Mouse (Mus musculus): ENCODE data around the gene Rb1.

The Rb1 gene

GRCm38 (mm10) chr14:73148125-73148524 lies 177.5 kb downstream of the Rb1 start:
- no peak for DNase-seq (ENCODE audit: extremely low spot score)

DNA sequence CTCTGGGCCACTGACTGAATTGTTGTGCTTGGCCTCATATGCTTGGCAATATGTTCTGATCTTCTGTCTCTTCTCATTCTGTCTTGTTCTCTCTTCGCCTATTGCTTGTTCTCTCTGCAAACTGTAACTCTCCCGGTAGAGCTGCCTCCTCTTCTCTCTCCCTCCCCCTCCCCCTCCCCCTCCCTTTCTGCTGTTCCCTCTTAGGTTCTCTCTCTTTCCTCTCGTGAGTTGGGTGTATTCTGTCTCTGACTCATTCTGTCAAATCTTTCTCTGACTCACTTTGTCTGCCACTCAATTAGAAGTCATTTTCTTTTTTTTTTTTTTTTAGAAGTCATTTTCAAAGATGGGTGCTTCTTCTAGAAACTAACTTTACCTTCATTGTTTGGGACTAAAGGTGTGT lies 178.9 kb downstream of the Rb1 start:
- DNase-seq (ENCODE audit: extremely low spot score), result no peak

DNA sequence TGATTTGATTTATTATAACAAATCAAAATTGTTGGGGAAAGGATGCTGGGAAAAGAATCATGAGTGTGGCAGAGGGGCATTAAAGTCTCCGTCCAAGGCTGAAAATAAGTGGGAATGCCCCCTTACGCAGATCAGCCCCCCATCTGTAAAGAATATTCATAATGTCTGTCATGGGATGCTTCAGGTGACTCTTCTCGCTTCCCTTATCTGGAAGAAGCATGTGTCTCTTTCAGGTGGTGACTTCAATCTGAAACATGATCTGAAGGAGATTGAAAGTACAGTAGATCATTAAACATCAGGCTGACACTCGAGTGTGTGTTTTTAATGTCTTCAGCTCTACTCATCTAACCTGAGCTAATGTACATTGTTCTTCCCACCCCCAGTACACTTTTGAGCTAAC lies 180.1 kb downstream of the Rb1 start:
- DNase-seq (ENCODE audit: extremely low spot score), result no peak

DNA sequence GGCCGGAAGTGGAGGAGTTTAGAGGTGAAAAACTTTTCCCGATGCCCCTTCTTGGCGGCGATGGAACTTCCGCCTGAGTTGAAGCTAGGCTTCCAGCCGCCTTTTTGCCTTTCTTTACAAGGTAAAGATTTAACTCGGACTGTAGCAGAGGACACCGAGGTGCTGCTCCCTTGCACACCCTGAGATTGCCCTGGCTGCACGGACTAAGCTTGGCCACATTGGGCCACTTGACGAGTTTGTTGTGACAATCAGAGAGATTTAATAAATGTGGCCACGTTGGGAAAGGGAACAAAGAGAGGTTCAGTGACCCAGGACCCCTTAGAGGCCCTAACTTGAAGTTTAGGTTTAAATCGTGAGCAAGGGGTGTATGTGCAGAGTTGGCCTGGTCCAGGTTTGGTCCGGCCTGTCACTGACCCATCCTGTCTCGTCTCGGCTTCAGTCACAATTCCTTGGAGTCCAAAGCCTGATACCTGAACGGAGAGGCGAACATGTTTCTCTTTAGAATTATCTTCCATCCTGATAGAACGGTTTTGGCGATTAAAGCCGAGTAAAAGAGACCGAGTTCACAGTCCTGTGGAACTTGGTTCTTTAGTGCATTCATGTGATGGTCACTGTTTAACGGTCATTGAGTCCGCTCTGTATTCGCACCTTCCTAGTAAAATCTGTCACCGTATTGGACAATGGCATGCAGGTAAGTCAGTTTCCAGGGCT lies 181.8 kb downstream of the Rb1 start:
- DNase-seq (ENCODE audit: extremely low spot score), result peak; percentile 14

DNA sequence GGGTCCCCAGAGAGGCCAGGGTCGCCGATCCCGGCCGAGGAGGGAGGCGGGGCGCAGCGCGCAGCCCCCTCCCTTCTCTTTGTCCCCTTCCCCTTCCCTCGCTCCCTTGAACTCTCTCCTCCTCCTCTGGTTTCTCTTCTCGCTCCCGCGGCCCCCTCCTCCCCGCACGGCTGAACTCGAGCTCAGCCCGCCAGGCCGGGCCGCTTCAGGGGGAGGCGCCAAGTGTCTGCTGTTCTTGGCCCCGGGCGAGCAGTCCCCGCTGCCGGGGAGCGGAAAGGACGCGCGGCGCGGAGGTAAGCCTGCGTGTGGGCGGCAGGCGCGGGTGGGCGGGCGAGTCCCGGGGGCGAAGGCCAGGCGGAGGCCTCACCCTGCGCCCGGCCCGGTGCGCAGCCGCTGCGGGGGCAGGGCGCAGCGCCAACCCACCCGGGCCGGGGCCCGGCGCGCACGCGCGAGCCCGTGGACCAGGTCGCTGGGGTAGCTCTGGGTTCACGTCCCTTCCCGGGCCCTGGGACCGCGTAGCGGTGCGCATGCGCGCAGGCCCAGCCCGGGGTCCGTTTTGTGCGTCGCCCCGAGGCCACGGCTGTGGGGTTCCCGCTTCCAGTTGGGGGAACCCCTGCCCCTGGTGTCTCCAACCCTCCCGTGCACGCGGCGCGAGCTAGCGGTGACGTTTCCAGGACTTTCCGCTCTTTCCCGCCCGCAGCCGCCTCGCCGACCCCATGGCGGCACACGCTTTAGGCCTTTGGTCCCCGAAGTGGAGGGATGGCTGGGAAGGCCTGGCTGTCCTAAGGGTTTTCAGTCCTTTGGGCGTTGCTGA lies 182.5 kb downstream of the Rb1 start:
- peak; percentile 90 for DNase-seq (ENCODE audit: extremely low spot score)

GRCm38 (mm10) chr14:73142421-73142895 lies 183.2 kb downstream of the Rb1 start:
- DNase-seq (ENCODE audit: extremely low spot score), result no peak

DNA sequence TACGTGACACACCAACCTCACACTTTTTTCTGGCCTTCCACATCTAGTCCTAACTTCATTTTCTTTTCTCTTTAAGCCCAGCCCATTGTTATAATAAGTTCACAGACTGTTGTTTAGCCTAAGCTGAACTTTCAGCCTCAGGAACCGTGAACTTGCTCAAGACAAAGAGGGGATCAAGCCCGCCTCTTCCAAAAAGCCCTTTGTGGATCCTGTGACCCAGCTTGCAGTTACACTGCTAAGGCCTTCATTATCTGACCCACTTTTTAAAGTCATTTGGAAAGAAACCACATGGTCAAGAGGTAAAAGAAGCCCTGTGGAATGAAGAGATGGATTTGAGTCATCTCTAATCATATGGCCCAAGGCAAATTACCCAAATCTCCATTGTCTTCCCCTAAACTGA lies 183.8 kb downstream of the Rb1 start:
- DNase-seq (ENCODE audit: extremely low spot score), result no peak

GRCm38 (mm10) chr14:73139866-73140265 lies 185.8 kb downstream of the Rb1 start:
- DNase-seq (ENCODE audit: extremely low spot score), result no peak

DNA sequence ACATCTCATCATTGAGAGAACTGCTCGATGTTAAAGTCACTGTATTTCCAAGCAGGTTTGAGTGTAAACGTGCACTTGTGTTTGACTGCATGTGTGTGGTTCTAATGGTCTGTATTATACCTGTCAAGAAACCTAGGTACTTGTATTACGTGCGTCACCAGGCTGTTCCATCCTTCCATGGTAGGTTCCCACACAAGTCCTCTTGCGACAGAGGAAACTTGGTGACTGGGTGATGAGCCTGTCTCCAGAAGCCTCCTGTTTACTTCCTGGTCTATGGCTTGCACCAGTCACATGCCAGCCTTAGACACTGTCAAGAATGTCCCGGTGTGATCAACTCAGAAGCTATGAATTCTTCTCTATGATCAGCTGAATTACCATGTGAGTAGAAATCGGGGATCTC lies 187.1 kb downstream of the Rb1 start:
- DNase-seq (ENCODE audit: extremely low spot score), result no peak

- no peak for DNase-seq (ENCODE audit: extremely low spot score)
Observed at GRCm38 (mm10) chr14:73137234-73137633, 188.4 kb downstream of the Rb1 start.
